Mouse (Mus musculus): ENCODE results near the gene Tbkbp1.

GRCm38 (mm10) chr11:97182446-97182845 lies 31.2 kb upstream of the Tbkbp1 start:
- TF ChIP-seq POLR2A (IDR thresholded peaks at IDR 0.05; ENCODE audit: low read depth, low read length) = no peak
- TF ChIP-seq CTCF (IDR thresholded peaks at IDR 0.05; ENCODE audit: extremely low read depth, insufficient read length, insufficient replicate concordance, low read depth, low read length) = no peak

Data from small intestine, adult 2 months (tissue).